Mouse (Mus musculus) limb, embryonic 12.5 days (tissue): ENCODE results near the gene Exoc3l. TPM values are rescaled to one million over a fixed set of nuclear protein-coding genes. Genes with fewer than 3 reads are reported as not detected.

Experiments used
- ATAC-seq: fragments of 200-750 bp; cut with Nextera tagmentation; 2 replicates; pipeline ENCODE4 v1.8.0; 2017; ENCODE audit warnings: low read depth, moderate TSS enrichment; ENCODE audit not compliant: insufficient number of reproducible peaks, insufficient read depth, low FRiP score, low TSS enrichment
- H3K27ac ChIP-seq: fragments of 300-500 bp; sonication (generic); 2 replicates; pipeline ENCODE4 v1.5.1; 2016; ENCODE audit warnings: mild to moderate bottlenecking, moderate library complexity
- H3K27me3 ChIP-seq: fragments of 300-500 bp; sonication (generic); 2 replicates; pipeline ENCODE4 v1.6.1; 2016; ENCODE audit warnings: mild to moderate bottlenecking, moderate library complexity
- H3K36me3 ChIP-seq: fragments of 300-500 bp; sonication (generic); 2 replicates; pipeline ENCODE4 v1.6.1; 2016; ENCODE audit warnings: mild to moderate bottlenecking, moderate library complexity
- H3K4me1 ChIP-seq: fragments of 300-500 bp; sonication (generic); replicated peaks from 2 replicates; pipeline ENCODE4 v1.6.1; 2016
- H3K4me2 ChIP-seq: fragments of 300-500 bp; sonication (generic); 2 replicates; pipeline ENCODE4 v1.6.1; 2016; ENCODE audit warnings: mild to moderate bottlenecking, moderate library complexity
- H3K4me3 ChIP-seq: fragments of 300-500 bp; sonication (generic); replicated peaks from 2 replicates; pipeline ENCODE4 v1.5.1; 2016; ENCODE audit warnings: mild to moderate bottlenecking
- H3K9ac ChIP-seq: fragments of 300-500 bp; sonication (generic); replicated peaks from 2 replicates; pipeline ENCODE4 v1.6.1; 2016; ENCODE audit warnings: mild to moderate bottlenecking, moderate library complexity
- H3K9me3 ChIP-seq: fragments of 300-500 bp; sonication (generic); 2 replicates; pipeline ENCODE4 v1.6.1; 2016; ENCODE audit warnings: mild to moderate bottlenecking, moderate library complexity
- WGBS: fragments of 180-500 bp; shearing (Covaris S2); methylation state at CpG from one replicate; pipeline ENCODE4 v1.1.7; 2016; 5-methylcytosine and 5-hydroxymethylcytosine counted together
- polyA plus RNA-seq: library from polyadenylated mRNA; unstranded; fragments of >200 nt; fragmentation: Nextera tagmentation; extraction: Ambion mirVana; gene quantifications from 2 replicates; pipeline ENCODE4 v1.2.1, GENCODE M21; 2016

Gene Exoc3l
- polyA plus RNA-seq, 1 experiment from 2014 or later, result 10.0 TPM

- H3K36me3 ChIP-seq, result peaks cover 92% of the 10 kb centered on the region
- no peak for ATAC-seq
- 94% methylated on average over 9 of the region's 9 CpGs for WGBS
Observed at GRCm38 (mm10) chr8:105331931-105332330, 36.0 kb upstream of the Exoc3l start.

GRCm38 (mm10) chr8:105331469-105331868 lies 35.6 kb upstream of the Exoc3l start:
- Histone ChIP-seq H3K36me3 (peaks cover 88% of the 10 kb centered on the region), H3K4me3 (no peak overlapping the region), H3K9me3 (no peaks in the 10 kb centered on the region), H3K4me1 (peaks cover 9% of the 10 kb centered on the region), H3K4me2 (no peak overlapping the region), H3K27ac (no peak overlapping the region), H3K9ac (no peak overlapping the region), H3K27me3 (no peaks in the 10 kb centered on the region)
- ATAC-seq, result no peak
- WGBS, result 93% methylated on average over 22 of the region's 22 CpGs

More at GRCm38 (mm10) chr8:105331931-105332330, 36.0 kb upstream of the Exoc3l start:
- Histone ChIP-seq H3K27ac (no peak overlapping the region), H3K27me3 (0 out of 2 replicates have a peak, but pooled peaks cover 3% of the 10 kb centered on the region), H3K4me3 (no peak overlapping the region), H3K4me2 (no peak overlapping the region), H3K9me3 (no peaks in the 10 kb centered on the region), H3K4me1 (peaks cover 7% of the 10 kb centered on the region), H3K9ac (no peak overlapping the region)

- peaks cover 13% of the 10 kb centered on the region for H3K4me1 ChIP-seq
- no peak overlapping the region for H3K9ac ChIP-seq
- no peak overlapping the region for H3K27ac ChIP-seq
- no peaks in the 10 kb centered on the region for H3K27me3 ChIP-seq
- H3K9me3 ChIP-seq, result no peaks in the 10 kb centered on the region
- ATAC-seq, result no peak
- no peak overlapping the region for H3K4me2 ChIP-seq
- H3K4me3 ChIP-seq, result no peak overlapping the region
- WGBS, result 92% methylated on average over 12 of the region's 12 CpGs
- peaks cover 76% of the 10 kb centered on the region for H3K36me3 ChIP-seq
Observed at GRCm38 (mm10) chr8:105330325-105330724, 34.4 kb upstream of the Exoc3l start.

- H3K4me1 ChIP-seq, result peaks cover 19% of the 10 kb centered on the region
- H3K27ac ChIP-seq, result peak overlapping the region; percentile 82; the same call in 1 of the 2 replicates
- no peaks in the 10 kb centered on the region for H3K27me3 ChIP-seq
- H3K4me2 ChIP-seq, result peak overlapping the region; percentile 76
- H3K9me3 ChIP-seq, result no peaks in the 10 kb centered on the region
- H3K36me3 ChIP-seq, result peaks cover 59% of the 10 kb centered on the region
- 42% methylated on average over 6 of the region's 6 CpGs for WGBS
- H3K4me3 ChIP-seq, result peak overlapping the region; percentile 75
- peak overlapping the region; percentile 82 for H3K9ac ChIP-seq
- ATAC-seq, result no peak
Observed at GRCm38 (mm10) chr8:105326968-105327367, 31.1 kb upstream of the Exoc3l start.

- Histone ChIP-seq H3K9ac (peak within 1 kb of the TSS; percentile 82), H3K27me3 (no peaks in the 10 kb centered on the region), H3K9me3 (no peaks in the 10 kb centered on the region), H3K4me1 (peaks cover 19% of the 10 kb centered on the region), H3K4me3 (peak within 1 kb of the TSS; percentile 75), H3K27ac (peak within 1 kb of the TSS; percentile 82), H3K36me3 (peaks cover 51% of the 10 kb centered on the region), H3K4me2 (peak within 1 kb of the TSS; percentile 76)
- WGBS, result under 1% methylated on average over 36 of the region's 36 CpGs
- ATAC-seq, result peak; percentile 90
Observed at GRCm38 (mm10) chr8:105326141-105326672, 30.3 kb upstream of the Exoc3l start, which contains the start of the genes Lrrc29 and Tmem208. TSS of gene Lrrc29 (minus strand) at chr8:105326278. TSS of gene Tmem208 (plus strand) at chr8:105326354.

GRCm38 (mm10) chr8:105325641-105326093 lies 29.8 kb upstream of the Exoc3l start:
- Histone ChIP-seq H3K4me1 (peaks cover 19% of the 10 kb centered on the region), H3K9me3 (no peaks in the 10 kb centered on the region), H3K27me3 (no peaks in the 10 kb centered on the region), H3K36me3 (peaks cover 46% of the 10 kb centered on the region), H3K27ac (peak overlapping the region; percentile 73; the same call in 1 of the 2 replicates), H3K4me2 (peak overlapping the region; percentile 76), H3K9ac (peak overlapping the region; percentile 82), H3K4me3 (peak overlapping the region; percentile 75)
- peak; percentile 58 for ATAC-seq
- WGBS, result under 1% methylated on average over 12 of the region's 12 CpGs

GRCm38 (mm10) chr8:105323183-105323582 lies 27.3 kb upstream of the Exoc3l start:
- Histone ChIP-seq H3K27ac (no peak overlapping the region), H3K36me3 (peaks cover 41% of the 10 kb centered on the region), H3K9ac (no peak overlapping the region), H3K27me3 (no peaks in the 10 kb centered on the region), H3K9me3 (no peaks in the 10 kb centered on the region), H3K4me1 (peaks cover 19% of the 10 kb centered on the region), H3K4me2 (no peak overlapping the region), H3K4me3 (no peak overlapping the region)
- WGBS, result 85% methylated on average over 4 of the region's 4 CpGs
- no peak for ATAC-seq

- no peak overlapping the region for H3K4me2 ChIP-seq
- H3K4me3 ChIP-seq, result no peak overlapping the region
- no peaks in the 10 kb centered on the region for H3K27me3 ChIP-seq
- WGBS, result 83% methylated on average over 11 of the region's 11 CpGs
- no peak overlapping the region for H3K27ac ChIP-seq
- ATAC-seq, result no peak
- H3K4me1 ChIP-seq, result no peaks in the 10 kb centered on the region
- H3K9ac ChIP-seq, result no peak overlapping the region
- H3K36me3 ChIP-seq, result peaks cover 78% of the 10 kb centered on the region
- no peaks in the 10 kb centered on the region for H3K9me3 ChIP-seq
Observed at GRCm38 (mm10) chr8:105318662-105319190, 22.8 kb upstream of the Exoc3l start.

- Histone ChIP-seq H3K9ac (no peak overlapping the region), H3K27me3 (no peaks in the 10 kb centered on the region), H3K4me2 (no peak overlapping the region), H3K4me1 (no peaks in the 10 kb centered on the region), H3K4me3 (no peak overlapping the region), H3K27ac (no peak overlapping the region), H3K36me3 (peaks cover 78% of the 10 kb centered on the region), H3K9me3 (no peaks in the 10 kb centered on the region)
- no peak for ATAC-seq
- WGBS, result 87% methylated on average over 4 of the region's 4 CpGs
Observed at GRCm38 (mm10) chr8:105317941-105318340, 22.0 kb upstream of the Exoc3l start.

GRCm38 (mm10) chr8:105315073-105315769 lies 19.3 kb upstream of the Exoc3l start:
- no peaks in the 10 kb centered on the region for H3K4me1 ChIP-seq
- no peak overlapping the region for H3K27ac ChIP-seq
- H3K4me3 ChIP-seq, result no peak overlapping the region
- H3K9me3 ChIP-seq, result no peaks in the 10 kb centered on the region
- H3K36me3 ChIP-seq, result peaks cover 95% of the 10 kb centered on the region
- ATAC-seq, result no peak
- no peak overlapping the region for H3K9ac ChIP-seq
- H3K4me2 ChIP-seq, result no peak overlapping the region
- 92% methylated on average over 18 of the region's 18 CpGs for WGBS
- no peaks in the 10 kb centered on the region for H3K27me3 ChIP-seq

GRCm38 (mm10) chr8:105313622-105314402 lies 17.9 kb upstream of the Exoc3l start:
- Histone ChIP-seq H3K27me3 (no peaks in the 10 kb centered on the region), H3K36me3 (peaks cover 96% of the 10 kb centered on the region), H3K4me3 (no peak overlapping the region), H3K27ac (no peak overlapping the region), H3K4me2 (no peak overlapping the region), H3K9me3 (no peaks in the 10 kb centered on the region), H3K4me1 (no peaks in the 10 kb centered on the region), H3K9ac (no peak overlapping the region)
- WGBS, result 77% methylated on average over 9 of the region's 9 CpGs
- no peak for ATAC-seq
